Mouse (Mus musculus) MEL (cell line): ENCODE measurements around the gene Cdkn1a. TPM values are rescaled to one million over a fixed set of nuclear protein-coding genes. Genes with fewer than 3 reads are reported as not detected.

Experiments
- DNase-seq: peaks from one replicate; pipeline ENCODE4 v3.0.0; 2011; ENCODE audit warnings: low read depth, low spot score
- H3K27ac ChIP-seq: 2 replicates; pipeline ENCODE4 v1.5.1; 2012; ENCODE audit warnings: low read depth, mild to moderate bottlenecking, control low read depth, low read length, moderate library complexity; ENCODE audit not compliant: control insufficient read depth
- H3K27me3 ChIP-seq, 2 experiments: fragments of 150-350 bp in 1 of 2; sonication (generic) in 1 of 2; 2 replicates each; pipeline ENCODE4 v1.6.1; 2012; ENCODE audit warnings: low read length in 2 of 2, mild to moderate bottlenecking in 2 of 2, improper control_type of control experiment in 1 of 2, moderate library complexity in 1 of 2; ENCODE audit not compliant: insufficient read depth in 2 of 2, control insufficient read depth in 1 of 2
- H3K36me3 ChIP-seq, 2 experiments: 2 replicates each; pipeline ENCODE4 v1.6.1; 2012 to 2014; ENCODE audit warnings: low read length in 2 of 2, improper control_type of control experiment in 1 of 2, inconsistent platforms in 1 of 2, mild to moderate bottlenecking in 1 of 2; ENCODE audit not compliant: insufficient read depth in 2 of 2, control insufficient read depth in 1 of 2
- H3K4me1 ChIP-seq, 2 experiments: fragments of 150-350 bp in 1 of 2; sonication (generic) in 1 of 2; 2 replicates each; pipeline ENCODE4 v1.6.1; 2012; ENCODE audit warnings: low read length in 2 of 2, improper control_type of control experiment in 1 of 2, mild to moderate bottlenecking in 1 of 2; ENCODE audit not compliant: insufficient read depth in 2 of 2, control insufficient read depth in 1 of 2
- H3K4me3 ChIP-seq, 2 experiments: fragments of 150-350 bp in 1 of 2; sonication (generic) in 1 of 2; 2 replicates each; pipeline ENCODE4 v1.5.1; 2012; ENCODE audit warnings: low read depth in 2 of 2, low read length in 2 of 2, mild to moderate bottlenecking in 2 of 2, moderate library complexity in 2 of 2, control low read depth in 1 of 2, improper control_type of control experiment in 1 of 2; ENCODE audit not compliant: control insufficient read depth in 1 of 2, insufficient read depth in 1 of 2
- H3K79me2 ChIP-seq: 2 replicates; pipeline ENCODE4 v1.6.1; 2012; ENCODE audit warnings: mild to moderate bottlenecking, low read length, moderate library complexity; ENCODE audit not compliant: control insufficient read depth, poor library complexity, insufficient read depth
- H3K9ac ChIP-seq: 2 replicates; pipeline ENCODE4 v1.6.1; 2012; ENCODE audit warnings: low read depth, mild to moderate bottlenecking, control low read depth, low read length, moderate library complexity; ENCODE audit not compliant: control insufficient read depth, poor library complexity, severe bottlenecking
- H3K9me3 ChIP-seq: fragments of 150-350 bp; sonication (generic); replicated peaks from 2 replicates; pipeline ENCODE4 v1.6.1; 2012; ENCODE audit warnings: mild to moderate bottlenecking, low read length, improper control_type of control experiment, moderate library complexity; ENCODE audit not compliant: insufficient read depth
- BHLHE40 ChIP-seq: IDR thresholded peaks from 2 replicates; pipeline ENCODE4 v1.6.1; 2012; ENCODE audit warnings: low read depth, mild to moderate bottlenecking, inconsistent platforms, low read length, improper control_type of control experiment, borderline replicate concordance
- ELF1 ChIP-seq: IDR thresholded peaks from 2 replicates; pipeline ENCODE4 v1.6.1; 2014; ENCODE audit warnings: low read depth, mild to moderate bottlenecking, inconsistent platforms, low read length, improper control_type of control experiment, moderate library complexity
- ETS1 ChIP-seq: IDR thresholded peaks from 2 replicates; pipeline ENCODE4 v1.6.1; 2012; ENCODE audit warnings: low read depth, mild to moderate bottlenecking, inconsistent platforms, low read length, improper control_type of control experiment, moderate library complexity
- GATA1 ChIP-seq: IDR thresholded peaks from 2 replicates; pipeline ENCODE4 v1.6.1; 2011; ENCODE audit warnings: low read depth, low read length, improper control_type of control experiment
- JUND ChIP-seq: IDR thresholded peaks from 2 replicates; pipeline ENCODE4 v1.6.1; 2011; ENCODE audit warnings: low read depth, mild to moderate bottlenecking, improper control_type of control experiment, low read length
- MAX ChIP-seq: IDR thresholded peaks from 2 replicates; pipeline ENCODE4 v1.6.1; 2011; ENCODE audit warnings: low read length, improper control_type of control experiment
- NRF1 ChIP-seq: IDR thresholded peaks from 2 replicates; pipeline ENCODE4 v1.6.1; 2014; ENCODE audit warnings: low read depth, mild to moderate bottlenecking, inconsistent platforms, low read length, improper control_type of control experiment, moderate library complexity; ENCODE audit not compliant: poor library complexity, insufficient read depth, severe bottlenecking
- RAD21 ChIP-seq: IDR thresholded peaks from 2 replicates; pipeline ENCODE4 v1.6.1; 2011; ENCODE audit warnings: mild to moderate bottlenecking, low read depth, low read length, improper control_type of control experiment
- RCOR1 ChIP-seq: IDR thresholded peaks from 2 replicates; pipeline ENCODE4 v1.6.1; 2012; ENCODE audit warnings: low read depth, mild to moderate bottlenecking, inconsistent platforms, low read length, improper control_type of control experiment
- TCF12 ChIP-seq: IDR thresholded peaks from 2 replicates; pipeline ENCODE4 v1.6.1; 2014; ENCODE audit warnings: low read depth, mild to moderate bottlenecking, inconsistent platforms, low read length, improper control_type of control experiment, moderate library complexity
- USF2 ChIP-seq, 2 experiments: IDR thresholded peaks; 2 replicates each; pipeline ENCODE4 v1.6.1; 2011 to 2012; ENCODE audit warnings: improper control_type of control experiment in 2 of 2, low read length in 2 of 2, borderline replicate concordance in 1 of 2, inconsistent platforms in 1 of 2, low read depth in 1 of 2, mild to moderate bottlenecking in 1 of 2; ENCODE audit not compliant: insufficient read depth in 1 of 2
- ZKSCAN1 ChIP-seq: IDR thresholded peaks from 2 replicates; pipeline ENCODE4 v1.6.1; 2012; ENCODE audit warnings: low read depth, mild to moderate bottlenecking, inconsistent platforms, low read length, improper control_type of control experiment, moderate library complexity
- ZMIZ1 ChIP-seq: IDR thresholded peaks from 2 replicates; pipeline ENCODE4 v1.6.1; 2012; ENCODE audit warnings: low read depth, mild to moderate bottlenecking, inconsistent platforms, low read length, improper control_type of control experiment, moderate library complexity
- polyA plus RNA-seq, 2 experiments: library from polyadenylated mRNA; stranded (reverse) in 1 of 2; unstranded in 1 of 2; fragments of >175 nt in 1 of 2; fragments of >200 nt in 1 of 2; gene quantifications; 2 replicates each; pipeline versions ENCODE4 v1.2.1 to v1.2.4; 2012; ENCODE audit warnings: low replicate concordance in 2 of 2, low read depth in 1 of 2; ENCODE audit not compliant: insufficient read length in 2 of 2, insufficient read depth in 1 of 2, missing spikeins in 1 of 2
- total RNA-seq: library from RNA; depleted of rRNA; stranded (reverse); fragments of 300-350 nt; gene quantifications from 2 replicates; pipeline ENCODE4 v1.2.3, GENCODE M21; 2012

Cdkn1a gene
- total and polyA plus RNA-seq, 3 experiments, result 2.0 to 21.0 TPM; not detected in 1

- no peaks in the 10 kb centered on the region; the same call in 1 of the 2 replicates for H3K79me2 ChIP-seq
- H3K27me3 ChIP-seq, result no peaks in the 10 kb centered on the region
- DNase-seq, result no peak
- no peak overlapping the region for H3K4me3 ChIP-seq
- no peaks in the 10 kb centered on the region for H3K9me3 ChIP-seq
- H3K36me3 ChIP-seq, result peaks cover 0 to 6% of the 10 kb centered on the region in 2 experiments; a peak in 2 of 4 replicates
- no peak overlapping the region for H3K27ac ChIP-seq
- peaks cover 3 to 13% of the 10 kb centered on the region in 2 experiments for H3K4me1 ChIP-seq
- no peak overlapping the region for H3K9ac ChIP-seq
- TF ChIP-seq ZMIZ1 (no peak), TCF12 (no peak), BHLHE40 (no peak), ZKSCAN1 (no peak), RAD21 (no peak), MAX (no peak), USF2 (IDR thresholded peaks at IDR 0.05; ENCODE audit: borderline replicate concordance in 1 of 2, insufficient read depth in 1 of 2, low read depth in 1 of 2, low read length in 2 of 2) (no peak), ELF1 (no peak)
Observed at GRCm38 (mm10) chr17:29073313-29073712, 17.5 kb upstream of the Cdkn1a start.

GRCm38 (mm10) chr17:29074085-29074484 lies 16.7 kb upstream of the Cdkn1a start:
- H3K36me3 ChIP-seq, result peaks cover 0 to 5% of the 10 kb centered on the region in 2 experiments; a peak in 2 of 4 replicates
- H3K9ac ChIP-seq, result no peak overlapping the region
- DNase-seq, result peak; percentile 48
- no peaks in the 10 kb centered on the region; the same call in 1 of the 2 replicates for H3K79me2 ChIP-seq
- no peak overlapping the region for H3K4me3 ChIP-seq
- H3K9me3 ChIP-seq, result no peaks in the 10 kb centered on the region
- no peaks in the 10 kb centered on the region for H3K27me3 ChIP-seq
- TF ChIP-seq NRF1, result peak; percentile 29; the same call in 1 of the 2 replicates
- 0 out of 2 replicates have a peak, but pooled peaks have one; percentile 38 for TF ChIP-seq TCF12
- peak; percentile 88 for TF ChIP-seq ETS1
- TF ChIP-seq RCOR1, result 0 out of 2 replicates have a peak, but pooled peaks have one; percentile 45
- TF ChIP-seq GATA1, result peak; percentile 41; the same call in 1 of the 2 replicates
- no peak for TF ChIP-seq ZKSCAN1
- peaks cover 3 to 9% of the 10 kb centered on the region in 2 experiments; a peak in 3 of 4 replicates for H3K4me1 ChIP-seq
- H3K27ac ChIP-seq, result no peak overlapping the region

- Histone ChIP-seq H3K27me3 (no peaks in the 10 kb centered on the region), H3K27ac (no peak overlapping the region)
- no peak for DNase-seq
Observed at GRCm38 (mm10) chr17:29076235-29076634, 14.5 kb upstream of the Cdkn1a start.

More at GRCm38 (mm10) chr17:29076235-29076634, 14.5 kb upstream of the Cdkn1a start:
- TF ChIP-seq JUND (peak; percentile 81), NRF1 (no peak)
- H3K4me3 ChIP-seq, result no peak overlapping the region
- H3K9me3 ChIP-seq, result no peaks in the 10 kb centered on the region
- H3K36me3 ChIP-seq, result peaks cover 0 to 13% of the 10 kb centered on the region in 2 experiments; a peak in 2 of 4 replicates
- no peak overlapping the region for H3K9ac ChIP-seq
- no peaks in the 10 kb centered on the region; the same call in 1 of the 2 replicates for H3K79me2 ChIP-seq
- H3K4me1 ChIP-seq, result peaks cover 10 to 19% of the 10 kb centered on the region in 2 experiments
